Mouse (Mus musculus): ENCODE results near the gene Gmpr2. TPM values are rescaled to one million over a fixed set of nuclear protein-coding genes. Genes with fewer than 3 reads are reported as not detected.

Gmpr2 gene
- polyA plus RNA-seq, 1 experiment from 2014 or later, result 63.5 TPM

GRCm38 (mm10) chr14:55721076-55721475, 49.3 kb downstream of the Gmpr2 start:
- H3K27ac ChIP-seq (replicated peaks), result no peak overlapping the region; the same call in 1 of the 2 replicates
- H3K9me3 ChIP-seq (replicated peaks), result no peaks in the 10 kb centered on the region
- H3K27me3 ChIP-seq (ENCODE audit: low read depth, poor library complexity, severe bottlenecking), result no peaks in the 10 kb centered on the region
- H3K4me1 ChIP-seq, result peaks cover 20% of the 10 kb centered on the region
- DNase-seq (ENCODE audit: low spot score), result no peak
- H3K4me3 ChIP-seq, result peak overlapping the region; percentile 90
- H3K36me3 ChIP-seq, result peaks cover 37% of the 10 kb centered on the region
- 65% methylated on average over 6 of the region's 6 CpGs for WGBS

GRCm38 (mm10) chr14:55721700-55722437, 50.1 kb downstream of the Gmpr2 start, which contains the start of gene Rabggta:
TSS of gene Rabggta (minus strand) at chr14:55722263.
- peaks cover 20% of the 10 kb centered on the region for H3K4me1 ChIP-seq
- WGBS, result 1% methylated on average over 50 of the region's 50 CpGs
- peak within 1 kb of the TSS; percentile 90 for H3K4me3 ChIP-seq
- peak within 1 kb of the TSS; percentile 94 for H3K27ac ChIP-seq (replicated peaks)
- no peaks in the 10 kb centered on the region for H3K9me3 ChIP-seq (replicated peaks)
- H3K36me3 ChIP-seq, result peaks cover 31% of the 10 kb centered on the region
- DNase-seq (ENCODE audit: low spot score), result peak; percentile 91
- H3K27me3 ChIP-seq (ENCODE audit: low read depth, poor library complexity, severe bottlenecking), result no peaks in the 10 kb centered on the region

- H3K4me3 ChIP-seq, result peak overlapping the region; percentile 90
- peaks cover 25% of the 10 kb centered on the region for H3K36me3 ChIP-seq
- DNase-seq (ENCODE audit: low spot score), result no peak
- WGBS, result 53% methylated on average over 8 of the region's 8 CpGs
- no peaks in the 10 kb centered on the region for H3K27me3 ChIP-seq (ENCODE audit: low read depth, poor library complexity, severe bottlenecking)
- no peaks in the 10 kb centered on the region for H3K9me3 ChIP-seq (replicated peaks)
- peak overlapping the region; percentile 94 for H3K27ac ChIP-seq (replicated peaks)
- H3K4me1 ChIP-seq, result peaks cover 20% of the 10 kb centered on the region
Observed at GRCm38 (mm10) chr14:55722438-55722945, 50.8 kb downstream of the Gmpr2 start.

- DNase-seq (ENCODE audit: low spot score), result no peak
- H3K4me1 ChIP-seq, result peaks cover 20% of the 10 kb centered on the region
- H3K27me3 ChIP-seq (ENCODE audit: low read depth, poor library complexity, severe bottlenecking), result no peaks in the 10 kb centered on the region
- H3K27ac ChIP-seq (replicated peaks), result no peak overlapping the region
- WGBS, result 95% methylated on average over 7 of the region's 7 CpGs
- no peak overlapping the region for H3K4me3 ChIP-seq
- peaks cover 18% of the 10 kb centered on the region for H3K36me3 ChIP-seq
- H3K9me3 ChIP-seq (replicated peaks), result no peaks in the 10 kb centered on the region
Observed at GRCm38 (mm10) chr14:55723433-55723832, 51.7 kb downstream of the Gmpr2 start.

- H3K27me3 ChIP-seq (ENCODE audit: low read depth, poor library complexity, severe bottlenecking), result no peaks in the 10 kb centered on the region
- no peaks in the 10 kb centered on the region for H3K9me3 ChIP-seq (replicated peaks)
- no peak overlapping the region for H3K4me3 ChIP-seq
- 78% methylated on average over 8 of the region's 8 CpGs for WGBS
- no peak for DNase-seq (ENCODE audit: low spot score)
- no peak overlapping the region for H3K27ac ChIP-seq (replicated peaks)
- peaks cover 20% of the 10 kb centered on the region for H3K4me1 ChIP-seq
- H3K36me3 ChIP-seq, result peaks cover 8% of the 10 kb centered on the region
Observed at GRCm38 (mm10) chr14:55724411-55724871, 52.7 kb downstream of the Gmpr2 start.

- DNase-seq (ENCODE audit: low spot score), result no peak
Observed at GRCm38 (mm10) chr14:55726261-55726660, 54.5 kb downstream of the Gmpr2 start.

GRCm38 (mm10) chr14:55727889-55728685, 56.3 kb downstream of the Gmpr2 start:
- 78% methylated on average over 8 of the region's 8 CpGs for WGBS
- H3K4me1 ChIP-seq, result 0 out of 2 replicates have a peak, but pooled peaks cover 2% of the 10 kb centered on the region

More at GRCm38 (mm10) chr14:55726261-55726660, 54.5 kb downstream of the Gmpr2 start:
- Histone ChIP-seq H3K36me3 (no peaks in the 10 kb centered on the region), H3K27ac (replicated peaks) (no peak overlapping the region), H3K4me3 (no peak overlapping the region), H3K27me3 (ENCODE audit: low read depth, poor library complexity, severe bottlenecking) (no peaks in the 10 kb centered on the region), H3K9me3 (replicated peaks) (no peaks in the 10 kb centered on the region), H3K4me1 (peaks cover 13% of the 10 kb centered on the region)

More at GRCm38 (mm10) chr14:55727889-55728685, 56.3 kb downstream of the Gmpr2 start:
- no peaks in the 10 kb centered on the region for H3K27me3 ChIP-seq (ENCODE audit: low read depth, poor library complexity, severe bottlenecking)
- no peak overlapping the region for H3K27ac ChIP-seq (replicated peaks)
- DNase-seq (ENCODE audit: low spot score), result no peak
- no peak overlapping the region for H3K4me3 ChIP-seq
- H3K36me3 ChIP-seq, result no peaks in the 10 kb centered on the region
- no peaks in the 10 kb centered on the region for H3K9me3 ChIP-seq (replicated peaks)

Other genes starting within 250 kb of the Gmpr2 start
- 60.9 and 64.5 TPM in 2 replicates for gene Dhrs4, start 193.2 kb upstream of the Gmpr2 start, polyA plus RNA-seq (2016; fragmentation: Nextera tagmentation; extraction: Ambion mirVana)
- gene Carmil3, start 181.3 kb upstream of the Gmpr2 start, polyA plus RNA-seq (2016; fragmentation: Nextera tagmentation; extraction: Ambion mirVana), result 5.2 and 6.6 TPM in 2 replicates
- gene Cpne6, start 161.5 kb upstream of the Gmpr2 start, polyA plus RNA-seq (2016; fragmentation: Nextera tagmentation; extraction: Ambion mirVana), result 0.36 and 0.48 TPM in 2 replicates
- gene Nrl, start 147.0 kb upstream of the Gmpr2 start, polyA plus RNA-seq (2016; fragmentation: Nextera tagmentation; extraction: Ambion mirVana), result not detected in 2 replicates
- gene Pck2, start 131.7 kb upstream of the Gmpr2 start, polyA plus RNA-seq (2016; fragmentation: Nextera tagmentation; extraction: Ambion mirVana), result 16.5 and 18.5 TPM in 2 replicates
- gene Dcaf11, start 111.9 kb upstream of the Gmpr2 start, polyA plus RNA-seq (2016; fragmentation: Nextera tagmentation; extraction: Ambion mirVana), result 78.5 and 90.8 TPM in 2 replicates
- gene A730061H03Rik, start 111.5 kb upstream of the Gmpr2 start, polyA plus RNA-seq (2016; fragmentation: Nextera tagmentation; extraction: Ambion mirVana), result 0.30 TPM in 1 of 2 replicates, not detected in the other
- 0.14 and 0.25 TPM in 2 replicates for gene Fitm1, start 96.3 kb upstream of the Gmpr2 start, polyA plus RNA-seq (2016; fragmentation: Nextera tagmentation; extraction: Ambion mirVana)
- gene Psme1, start 93.8 kb upstream of the Gmpr2 start, polyA plus RNA-seq (2016; fragmentation: Nextera tagmentation; extraction: Ambion mirVana), result 88.7 and 97.9 TPM in 2 replicates
- gene Emc9, start 86.6 kb upstream of the Gmpr2 start, polyA plus RNA-seq (2016; fragmentation: Nextera tagmentation; extraction: Ambion mirVana), result 7.9 and 8.0 TPM in 2 replicates
- gene Psme2, start 80.8 kb upstream of the Gmpr2 start, polyA plus RNA-seq (2016; fragmentation: Nextera tagmentation; extraction: Ambion mirVana), result 171 and 184 TPM in 2 replicates
- gene Rnf31, start 80.2 kb upstream of the Gmpr2 start, polyA plus RNA-seq (2016; fragmentation: Nextera tagmentation; extraction: Ambion mirVana), result 15.4 and 21.0 TPM in 2 replicates
- gene Irf9, start 68.4 kb upstream of the Gmpr2 start, polyA plus RNA-seq (2016; fragmentation: Nextera tagmentation; extraction: Ambion mirVana), result 6.5 and 6.9 TPM in 2 replicates
- 4.1 and 5.5 TPM in 2 replicates for gene Rec8, start 53.9 kb upstream of the Gmpr2 start, polyA plus RNA-seq (2016; fragmentation: Nextera tagmentation; extraction: Ambion mirVana)
- 94.1 and 100 TPM in 2 replicates for gene Ipo4, start 36.0 kb upstream of the Gmpr2 start, polyA plus RNA-seq (2016; fragmentation: Nextera tagmentation; extraction: Ambion mirVana)
- 1.1 and 1.2 TPM in 2 replicates for gene Gm49378, start 34.0 kb upstream of the Gmpr2 start, polyA plus RNA-seq (2016; fragmentation: Nextera tagmentation; extraction: Ambion mirVana)
- 74.7 and 77.1 TPM in 2 replicates for gene Tm9sf1, start 28.1 kb upstream of the Gmpr2 start, polyA plus RNA-seq (2016; fragmentation: Nextera tagmentation; extraction: Ambion mirVana)
- 0.75 and 0.79 TPM in 2 replicates for gene Tssk4, start 21.8 kb upstream of the Gmpr2 start, polyA plus RNA-seq (2016; fragmentation: Nextera tagmentation; extraction: Ambion mirVana)
- gene Mdp1, start 11.4 kb upstream of the Gmpr2 start, polyA plus RNA-seq (2016; fragmentation: Nextera tagmentation; extraction: Ambion mirVana), result 65.3 and 72.9 TPM in 2 replicates
- gene Nedd8, start 183 bp downstream of the Gmpr2 start, polyA plus RNA-seq (2016; fragmentation: Nextera tagmentation; extraction: Ambion mirVana), result 610 and 632 TPM in 2 replicates
- gene Tinf2, start 9.9 kb downstream of the Gmpr2 start, polyA plus RNA-seq (2016; fragmentation: Nextera tagmentation; extraction: Ambion mirVana), result 70.5 and 74.5 TPM in 2 replicates
- gene Tgm1, start 42.0 kb downstream of the Gmpr2 start, polyA plus RNA-seq (2016; fragmentation: Nextera tagmentation; extraction: Ambion mirVana), result 0.27 and 0.42 TPM in 2 replicates
- gene Rabggta, start 50.3 kb downstream of the Gmpr2 start, polyA plus RNA-seq (2016; fragmentation: Nextera tagmentation; extraction: Ambion mirVana), result 30.1 and 34.4 TPM in 2 replicates
- gene Dhrs1, start 73.7 kb downstream of the Gmpr2 start, polyA plus RNA-seq (2016; fragmentation: Nextera tagmentation; extraction: Ambion mirVana), result 67.6 and 71.2 TPM in 2 replicates
- gene Nop9, start 73.8 kb downstream of the Gmpr2 start, polyA plus RNA-seq (2016; fragmentation: Nextera tagmentation; extraction: Ambion mirVana), result 50.6 and 60.8 TPM in 2 replicates
- gene Cideb, start 86.5 kb downstream of the Gmpr2 start, polyA plus RNA-seq (2016; fragmentation: Nextera tagmentation; extraction: Ambion mirVana), result 0.22 and 0.23 TPM in 2 replicates
- 0.06 and 0.22 TPM in 2 replicates for gene Ltb4r2, start 89.5 kb downstream of the Gmpr2 start, polyA plus RNA-seq (2016; fragmentation: Nextera tagmentation; extraction: Ambion mirVana)
- gene Ltb4r1, start 94.0 kb downstream of the Gmpr2 start, polyA plus RNA-seq (2016; fragmentation: Nextera tagmentation; extraction: Ambion mirVana), result 0.25 and 0.30 TPM in 2 replicates
- 5.4 and 6.5 TPM in 2 replicates for gene Adcy4, start 112.2 kb downstream of the Gmpr2 start, polyA plus RNA-seq (2016; fragmentation: Nextera tagmentation; extraction: Ambion mirVana)
- gene Ripk3, start 116.9 kb downstream of the Gmpr2 start, polyA plus RNA-seq (2016; fragmentation: Nextera tagmentation; extraction: Ambion mirVana), result 6.9 and 7.1 TPM in 2 replicates
- gene Nfatc4, start 151.2 kb downstream of the Gmpr2 start, polyA plus RNA-seq (2016; fragmentation: Nextera tagmentation; extraction: Ambion mirVana), result 22.0 and 24.6 TPM in 2 replicates
- gene Nynrin, start 182.1 kb downstream of the Gmpr2 start, polyA plus RNA-seq (2016; fragmentation: Nextera tagmentation; extraction: Ambion mirVana), result 22.3 and 25.1 TPM in 2 replicates
- 0.14 and 0.16 TPM in 2 replicates for gene Cbln3, start 212.5 kb downstream of the Gmpr2 start, polyA plus RNA-seq (2016; fragmentation: Nextera tagmentation; extraction: Ambion mirVana)
- 23.2 and 24.7 TPM in 2 replicates for gene Khnyn, start 213.0 kb downstream of the Gmpr2 start, polyA plus RNA-seq (2016; fragmentation: Nextera tagmentation; extraction: Ambion mirVana)
- 27.5 and 31.5 TPM in 2 replicates for gene Sdr39u1, start 228.4 kb downstream of the Gmpr2 start, polyA plus RNA-seq (2016; fragmentation: Nextera tagmentation; extraction: Ambion mirVana)